Mouse (Mus musculus) testis, adult 2 months (tissue): Measurements from ENCODE around the gene Lrrc26.
"Not testable (repeated sequence)": the region's sequence is repeated elsewhere in the genome, so short reads cannot be mapped to it uniquely, and the experiment has no call there.

Experiments
- CTCF ChIP-seq: fragments of 200-500 bp; IDR thresholded peaks from 2 replicates; pipeline ENCODE4 v1.5.1; 2012; ENCODE audit warnings: low read depth, mild to moderate bottlenecking, inconsistent platforms, low read length, moderate library complexity; ENCODE audit not compliant: control insufficient read depth, insufficient read depth, insufficient replicate concordance
- POLR2A ChIP-seq: fragments of 200-500 bp; IDR thresholded peaks from 2 replicates; pipeline ENCODE4 v1.6.1; 2012; ENCODE audit warnings: low read depth, mild to moderate bottlenecking, inconsistent platforms, low read length, moderate library complexity; ENCODE audit not compliant: control insufficient read depth

DNA sequence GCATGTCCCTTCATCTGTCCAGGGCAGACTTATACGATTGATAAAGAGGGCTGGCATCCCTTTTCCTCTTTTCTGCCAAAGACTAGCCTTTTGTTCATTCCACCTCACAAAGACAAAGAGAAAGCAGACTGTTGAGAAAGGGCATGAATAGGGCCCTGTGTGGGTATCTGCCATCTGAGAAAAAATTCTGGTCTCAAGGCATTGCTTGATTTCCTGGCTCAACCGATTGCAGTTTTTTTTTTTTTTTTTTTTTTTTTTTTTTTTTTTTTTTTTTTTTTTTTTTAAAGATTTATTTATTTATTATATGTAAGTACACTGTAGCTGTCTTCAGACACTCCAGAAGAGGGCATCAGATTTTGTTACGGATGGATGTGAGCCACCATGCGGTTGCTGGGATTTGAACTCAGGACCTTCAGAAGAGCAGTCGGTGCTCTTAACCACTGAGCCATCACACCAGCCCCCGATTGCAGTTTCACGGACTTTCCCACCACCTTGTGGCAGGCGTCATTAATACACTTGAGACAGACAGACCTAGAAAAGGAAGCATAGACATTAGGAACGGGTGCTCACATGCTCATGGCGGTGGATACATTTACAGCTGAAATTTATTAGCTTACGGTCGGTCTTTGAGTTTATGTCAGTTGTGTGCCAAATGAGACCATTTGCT, 33.1 kb upstream of the Lrrc26 start:
- TF ChIP-seq POLR2A, CTCF: not testable (repeated sequence)
